Mouse (Mus musculus) c-Kit-positive CD71-negative TER-119-negative erythroid progenitor cells, embryonic 14.5 days (primary cell): ENCODE data around the gene Mpp1.

Experiments used
- DNase-seq: peaks from one replicate; pipeline ENCODE4 v3.0.0-alpha.2; 2013; ENCODE audit warnings: low read depth

Mpp1 gene

GRCm38 (mm10) chrX:75083982-75084773 lies 46.6 kb downstream of the Mpp1 start:
- no peak for DNase-seq

GRCm38 (mm10) chrX:75082351-75082750 lies 48.5 kb downstream of the Mpp1 start:
- DNase-seq = no peak
